Mouse (Mus musculus) urinary bladder, postnatal 10 days (tissue): Measurements from ENCODE around the gene Sys1.

ENCODE experiments used
- DNase-seq: peaks from one replicate; pipeline ENCODE4 v3.0.0; 2022; ENCODE audit warnings: low spot score

Sys1 gene

GRCm38 (mm10) chr2:164453887-164454500, 2.8 kb upstream of the Sys1 start:
- DNase-seq: no peak

- no peak for DNase-seq
These were observed 1.9 kb upstream of the Sys1 start for GRCm38 (mm10) chr2:164454846-164455245.

- no peak for DNase-seq
These were observed 1.2 kb upstream of the Sys1 start for GRCm38 (mm10) chr2:164455421-164456190.

- no peak for DNase-seq
These were observed 351 bp upstream of the Sys1 start for GRCm38 (mm10) chr2:164456413-164456812.

- no peak for DNase-seq
These were observed 1.2 kb downstream of the Sys1 start for GRCm38 (mm10) chr2:164457942-164458341.

- DNase-seq: no peak
These were observed 1.8 kb downstream of the Sys1 start for GRCm38 (mm10) chr2:164458535-164458934.

- peak; percentile 79 for DNase-seq
These were observed 4.2 kb downstream of the Sys1 start, which contains the start of gene Gm20458 for GRCm38 (mm10) chr2:164460745-164461551. Gm20458 (plus strand) TSS chr2:164460967.

GRCm38 (mm10) chr2:164465161-164465560, 8.4 kb downstream of the Sys1 start:
- no peak for DNase-seq

GRCm38 (mm10) chr2:164466787-164467186, 10.0 kb downstream of the Sys1 start:
- DNase-seq: no peak

- DNase-seq: no peak
These were observed 13.5 kb downstream of the Sys1 start for GRCm38 (mm10) chr2:164470254-164470653.

GRCm38 (mm10) chr2:164473624-164474023, 16.9 kb downstream of the Sys1 start, which contains the start of gene Trp53tg5:
Trp53tg5 (minus strand) TSS chr2:164473724.
- no peak for DNase-seq

- no peak for DNase-seq
These were observed 29.0 kb downstream of the Sys1 start, which contains the start of gene Dbndd2 for GRCm38 (mm10) chr2:164485681-164486257. Dbndd2 (plus strand) TSS chr2:164486106.

- no peak for DNase-seq
These were observed 29.7 kb downstream of the Sys1 start for GRCm38 (mm10) chr2:164486258-164487114.

GRCm38 (mm10) chr2:164487115-164487527, 30.4 kb downstream of the Sys1 start:
- DNase-seq: no peak

- DNase-seq: no peak
These were observed 31.0 kb downstream of the Sys1 start for GRCm38 (mm10) chr2:164487812-164488211.

GRCm38 (mm10) chr2:164494126-164494525, 37.4 kb downstream of the Sys1 start:
- DNase-seq: no peak

GRCm38 (mm10) chr2:164496331-164496730, 39.6 kb downstream of the Sys1 start:
- DNase-seq: no peak

- peak; percentile 57 for DNase-seq
These were observed 40.3 kb downstream of the Sys1 start, which contains the start of gene Pigt for GRCm38 (mm10) chr2:164496847-164497690. Pigt (plus strand) TSS chr2:164497520.

- no peak for DNase-seq
These were observed 41.0 kb downstream of the Sys1 start for GRCm38 (mm10) chr2:164497691-164498268.

- no peak for DNase-seq
These were observed 42.6 kb downstream of the Sys1 start for GRCm38 (mm10) chr2:164499317-164499716.
